Mouse (Mus musculus): ENCODE measurements at regions not wholly inside any gene's neighbourhood (a gene's known extent, or its start where the extent isn't known, plus 50 kb on each side); places are given as distances from the start of the nearest gene placed in this dataset.

DNA sequence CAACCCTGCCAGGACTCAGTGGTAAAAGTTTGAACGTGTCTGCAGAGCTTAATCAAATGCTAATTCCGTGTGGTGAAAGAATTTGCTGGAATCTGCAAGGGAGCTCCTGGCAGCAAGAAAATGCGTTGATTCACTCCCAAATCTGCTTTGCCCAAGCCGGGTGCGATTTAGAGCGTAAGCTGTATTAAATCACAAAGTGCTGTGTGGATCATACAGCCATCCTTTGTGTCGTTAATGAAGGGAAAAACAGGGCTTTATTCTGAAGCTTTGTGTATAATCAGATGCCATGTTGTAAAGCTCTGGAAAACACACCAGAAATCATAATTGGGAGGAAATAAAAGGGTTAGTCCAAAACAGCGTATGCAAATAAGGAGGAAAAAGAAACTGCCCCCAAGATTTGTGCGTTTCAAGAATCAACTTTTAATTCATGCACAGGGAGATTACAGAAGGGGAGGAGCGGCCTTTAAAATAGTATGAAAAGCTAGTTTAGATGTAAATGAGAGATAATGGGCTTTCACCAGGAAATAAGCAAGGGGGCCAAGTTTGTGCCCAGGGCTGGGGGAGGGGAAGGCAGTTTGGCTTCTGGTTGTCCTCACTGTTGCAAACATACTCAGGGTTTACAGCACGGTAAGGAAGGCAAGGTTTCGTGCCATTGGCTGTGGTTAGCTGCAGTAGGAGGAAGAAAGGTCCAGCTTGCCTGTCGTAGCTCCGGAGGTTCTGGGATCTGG is 303.7 kb downstream of the H2al1j start:
- H3K4me1 ChIP-seq (replicated peaks; ENCODE audit: control insufficient read depth, insufficient read depth, low read length), result no peaks in the 10 kb centered on the region
- no peaks in the 10 kb centered on the region for H3K27me3 ChIP-seq (ENCODE audit: control insufficient read depth, insufficient read depth, low read length)
- H3K9ac ChIP-seq (ENCODE audit: low read depth, low read length), result no peak overlapping the region
- H3K9me3 ChIP-seq (ENCODE audit: control insufficient read depth, low read length), result no peaks in the 10 kb centered on the region
- no peak for ATAC-seq (ENCODE audit: low FRiP score)
- no peak overlapping the region for H3K4me3 ChIP-seq (ENCODE audit: low read depth, low read length)
- WGBS, result 19% methylated on average over 14 of the region's 14 CpGs
- peak; percentile 37 for DNase-seq (ENCODE audit: low spot score)
- H3K27ac ChIP-seq (ENCODE audit: low read depth, low read length), result no peak overlapping the region
- no peaks in the 10 kb centered on the region for H3K36me3 ChIP-seq (ENCODE audit: control insufficient read depth, insufficient read depth, low read length)
- H3K4me2 ChIP-seq (replicated peaks; ENCODE audit: low read depth, low read length), result peak overlapping the region; percentile 35

DNA sequence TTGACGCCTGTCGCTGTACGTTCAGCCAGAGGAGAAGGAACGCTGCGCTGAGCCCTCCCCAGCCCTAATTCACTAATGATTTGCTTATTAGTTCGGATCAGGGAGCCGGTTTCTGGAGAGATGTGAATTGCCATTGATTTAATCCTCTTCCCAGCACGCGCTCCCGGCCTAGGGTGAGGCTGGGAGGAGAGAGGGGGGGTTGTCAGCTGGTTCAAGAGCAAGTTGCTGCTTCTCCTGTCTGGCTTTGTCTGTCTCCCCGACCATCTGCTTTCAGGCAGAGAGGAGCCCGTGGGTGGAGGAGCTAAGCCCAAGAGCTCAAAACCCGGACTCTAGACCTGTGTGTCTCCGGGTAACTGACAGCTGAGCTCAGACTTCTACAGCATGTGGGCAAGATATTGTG is 304.4 kb downstream of the H2al1j start:
- H3K4me2 ChIP-seq (replicated peaks; ENCODE audit: low read depth, low read length), result peak overlapping the region; percentile 35
- no peak overlapping the region for H3K9ac ChIP-seq (ENCODE audit: low read depth, low read length)
- peak; percentile 34 for DNase-seq (ENCODE audit: low spot score)
- H3K36me3 ChIP-seq (ENCODE audit: control insufficient read depth, insufficient read depth, low read length), result no peaks in the 10 kb centered on the region
- no peak overlapping the region for H3K4me3 ChIP-seq (ENCODE audit: low read depth, low read length)
- no peaks in the 10 kb centered on the region for H3K4me1 ChIP-seq (replicated peaks; ENCODE audit: control insufficient read depth, insufficient read depth, low read length)
- no peaks in the 10 kb centered on the region for H3K9me3 ChIP-seq (ENCODE audit: control insufficient read depth, low read length)
- H3K27ac ChIP-seq (ENCODE audit: low read depth, low read length), result no peak overlapping the region
- no peak for ATAC-seq (ENCODE audit: low FRiP score)
- 9% methylated on average over 14 of the region's 14 CpGs for WGBS
- no peaks in the 10 kb centered on the region for H3K27me3 ChIP-seq (ENCODE audit: control insufficient read depth, insufficient read depth, low read length)

DNA sequence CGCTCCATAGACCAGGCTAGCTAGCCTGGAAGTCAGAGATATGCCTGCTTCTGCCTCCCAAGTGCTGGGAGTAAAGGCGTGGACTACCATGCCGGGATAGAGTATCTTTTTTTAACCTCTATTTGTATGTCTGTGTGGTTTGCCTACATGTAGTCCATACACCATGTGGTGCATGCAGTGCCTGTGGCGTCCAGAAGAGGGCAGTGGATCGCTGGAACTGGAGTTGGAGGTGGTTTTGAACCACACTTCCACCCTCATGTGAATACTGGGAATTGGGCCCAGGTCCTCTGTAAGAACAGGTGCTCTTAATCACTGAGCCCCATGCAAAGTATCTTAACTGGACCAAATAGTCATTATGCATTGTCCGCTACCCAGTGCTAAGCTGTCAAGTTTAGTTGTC is 306.2 kb downstream of the H2al1j start:
- H3K9ac ChIP-seq (ENCODE audit: low read depth, low read length), result no peak overlapping the region
- H3K36me3 ChIP-seq (ENCODE audit: control insufficient read depth, insufficient read depth, low read length), result no peaks in the 10 kb centered on the region
- ATAC-seq (ENCODE audit: low FRiP score) (no peak), DNase-seq (ENCODE audit: low spot score) (peak; percentile 36)
- no peaks in the 10 kb centered on the region for H3K4me1 ChIP-seq (replicated peaks; ENCODE audit: control insufficient read depth, insufficient read depth, low read length)
- no peak overlapping the region for H3K4me3 ChIP-seq (ENCODE audit: low read depth, low read length)
- H3K4me2 ChIP-seq (replicated peaks; ENCODE audit: low read depth, low read length), result no peak overlapping the region
- H3K27me3 ChIP-seq (ENCODE audit: control insufficient read depth, insufficient read depth, low read length), result no peaks in the 10 kb centered on the region
- WGBS, result 66% methylated on average over 6 of the region's 6 CpGs
- H3K27ac ChIP-seq (ENCODE audit: low read depth, low read length), result no peak overlapping the region
- H3K9me3 ChIP-seq (ENCODE audit: control insufficient read depth, low read length), result no peaks in the 10 kb centered on the region

DNA sequence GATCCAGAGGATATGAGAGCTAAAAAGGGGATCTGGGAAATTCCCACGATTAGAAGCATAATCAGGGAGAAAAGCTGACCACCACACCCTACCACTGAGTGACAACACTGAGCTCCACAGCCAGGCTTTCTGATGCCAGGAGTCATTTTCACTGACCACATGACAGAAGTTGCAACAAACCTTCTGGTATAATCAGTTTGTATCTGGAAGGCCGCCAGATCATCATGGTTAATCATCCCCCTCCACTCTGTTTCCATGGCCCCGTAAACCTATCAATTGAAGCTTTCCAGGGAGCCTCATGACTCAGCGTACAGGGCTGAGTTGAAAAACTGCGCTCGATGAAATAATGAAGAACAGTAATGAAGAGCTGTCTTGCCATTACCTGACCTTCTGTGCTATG is 316.9 kb downstream of the H2al1j start:
- no peaks in the 10 kb centered on the region for H3K36me3 ChIP-seq (ENCODE audit: control insufficient read depth, insufficient read depth, low read length)
- no peak for DNase-seq (ENCODE audit: low spot score)
- no peak for ATAC-seq (ENCODE audit: low FRiP score)
- WGBS, result 87% methylated on average over 6 of the region's 6 CpGs
- no peaks in the 10 kb centered on the region for H3K27me3 ChIP-seq (ENCODE audit: control insufficient read depth, insufficient read depth, low read length)
- H3K4me3 ChIP-seq (ENCODE audit: low read depth, low read length), result no peak overlapping the region
- no peak overlapping the region for H3K9ac ChIP-seq (ENCODE audit: low read depth, low read length)
- no peak overlapping the region for H3K4me2 ChIP-seq (replicated peaks; ENCODE audit: low read depth, low read length)
- H3K9me3 ChIP-seq (ENCODE audit: control insufficient read depth, low read length), result no peaks in the 10 kb centered on the region
- H3K27ac ChIP-seq (ENCODE audit: low read depth, low read length), result no peak overlapping the region
- H3K4me1 ChIP-seq (replicated peaks; ENCODE audit: control insufficient read depth, insufficient read depth, low read length), result no peaks in the 10 kb centered on the region

DNA sequence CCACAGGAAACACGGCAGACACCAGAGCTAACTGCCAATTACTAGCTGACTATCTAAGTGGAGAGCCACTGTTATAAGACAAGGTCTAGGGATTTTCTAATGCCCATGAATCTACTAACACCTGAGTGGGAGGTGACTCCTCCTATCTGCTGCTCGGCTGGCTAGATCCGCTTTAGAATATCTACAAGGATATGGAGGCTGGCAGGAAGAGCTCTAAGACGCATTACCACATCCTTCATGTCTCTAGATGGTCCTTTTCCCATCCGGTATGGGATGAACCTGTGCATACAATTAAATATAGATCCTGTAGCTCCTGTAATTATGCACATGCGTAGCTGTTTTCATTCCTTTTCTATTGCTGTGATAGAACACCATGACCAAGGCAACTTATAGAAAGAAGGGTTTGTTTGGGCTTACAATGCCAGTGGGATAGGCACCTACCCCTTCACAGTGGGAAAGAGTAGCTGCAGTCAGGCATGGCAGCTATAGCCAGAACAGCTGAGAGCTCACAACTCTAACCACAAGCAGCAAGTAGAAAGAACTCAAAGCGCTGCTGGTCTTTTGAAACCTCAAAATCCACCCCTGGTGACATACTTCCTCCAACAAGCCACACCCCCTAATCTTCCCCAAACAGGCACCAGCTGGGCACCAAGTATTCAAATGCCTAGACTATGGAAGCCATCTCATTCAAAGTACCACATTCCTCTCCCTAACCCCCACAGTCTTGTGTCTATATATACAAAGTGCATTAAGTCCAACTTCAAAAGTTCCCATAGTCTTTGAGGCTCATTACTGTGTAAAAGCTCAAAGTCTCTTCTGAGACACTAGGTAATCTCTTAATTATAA is 319.3 kb downstream of the H2al1j start:
- H3K4me3 ChIP-seq (ENCODE audit: low read depth, low read length), result no peak overlapping the region
- H3K27me3 ChIP-seq (ENCODE audit: control insufficient read depth, insufficient read depth, low read length), result no peaks in the 10 kb centered on the region
- H3K9me3 ChIP-seq (ENCODE audit: control insufficient read depth, low read length), result no peaks in the 10 kb centered on the region
- H3K4me1 ChIP-seq (replicated peaks; ENCODE audit: control insufficient read depth, insufficient read depth, low read length), result no peaks in the 10 kb centered on the region
- H3K36me3 ChIP-seq (ENCODE audit: control insufficient read depth, insufficient read depth, low read length), result no peaks in the 10 kb centered on the region
- no peak overlapping the region for H3K4me2 ChIP-seq (replicated peaks; ENCODE audit: low read depth, low read length)
- 88% methylated on average over 7 of the region's 7 CpGs for WGBS
- ATAC-seq (ENCODE audit: low FRiP score) (no peak), DNase-seq (ENCODE audit: low spot score) (no peak)
- no peak overlapping the region for H3K27ac ChIP-seq (ENCODE audit: low read depth, low read length)
- no peak overlapping the region for H3K9ac ChIP-seq (ENCODE audit: low read depth, low read length)

DNA sequence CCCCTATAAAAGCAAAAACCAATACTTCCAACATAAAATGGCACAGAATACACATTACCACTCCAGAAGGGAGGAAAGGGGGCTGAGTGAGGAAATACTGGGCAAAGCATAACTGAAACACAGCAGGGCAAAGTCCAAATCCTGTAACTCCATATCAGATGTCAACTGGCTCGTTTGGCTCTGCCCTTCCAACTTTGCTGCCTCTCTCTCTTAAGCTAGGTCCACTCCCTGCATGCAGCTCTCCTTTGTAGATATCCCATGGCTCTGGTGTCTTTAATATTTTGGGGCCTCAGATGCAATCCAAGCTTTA is 319.9 kb downstream of the H2al1j start:
- H3K9ac ChIP-seq (ENCODE audit: low read depth, low read length), result no peak overlapping the region
- no peak for ATAC-seq (ENCODE audit: low FRiP score)

DNA sequence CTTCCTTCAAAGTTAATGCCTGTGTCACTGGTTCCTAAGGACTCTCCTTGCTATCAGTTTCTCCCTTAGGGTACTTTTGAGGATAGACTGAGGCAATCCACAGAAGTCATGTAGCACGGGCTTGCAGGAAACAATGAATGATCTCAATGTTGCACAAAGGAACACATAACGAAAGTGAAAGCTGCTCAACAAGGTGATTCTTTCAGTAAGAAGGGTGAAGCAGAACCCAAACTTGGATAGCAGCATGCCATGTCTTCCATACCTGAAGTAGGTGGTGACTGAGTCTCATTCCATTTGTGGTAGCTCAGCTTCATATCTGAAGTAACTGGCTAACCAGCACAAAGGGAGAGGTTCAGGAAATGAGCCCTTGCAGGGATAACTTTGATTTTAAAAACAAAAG is 325.7 kb downstream of the H2al1j start:
- Histone ChIP-seq H3K9ac (ENCODE audit: low read depth, low read length) (no peak overlapping the region), H3K27me3 (ENCODE audit: control insufficient read depth, insufficient read depth, low read length) (no peaks in the 10 kb centered on the region; the same call in 1 of the 2 replicates), H3K4me2 (replicated peaks; ENCODE audit: low read depth, low read length) (no peak overlapping the region), H3K27ac (ENCODE audit: low read depth, low read length) (no peak overlapping the region), H3K4me1 (replicated peaks; ENCODE audit: control insufficient read depth, insufficient read depth, low read length) (no peaks in the 10 kb centered on the region), H3K4me3 (ENCODE audit: low read depth, low read length) (no peak overlapping the region), H3K36me3 (ENCODE audit: control insufficient read depth, insufficient read depth, low read length) (no peaks in the 10 kb centered on the region), H3K9me3 (ENCODE audit: control insufficient read depth, low read length) (no peaks in the 10 kb centered on the region)
- DNase-seq (ENCODE audit: low spot score), result no peak
- no peak for ATAC-seq (ENCODE audit: low FRiP score)
- WGBS, result 91% methylated on average over 2 of the region's 2 CpGs

More for the DNA sequence above, 319.9 kb downstream of the H2al1j start:
- H3K36me3 ChIP-seq (ENCODE audit: control insufficient read depth, insufficient read depth, low read length), result no peaks in the 10 kb centered on the region
- H3K27ac ChIP-seq (ENCODE audit: low read depth, low read length), result no peak overlapping the region
- DNase-seq (ENCODE audit: low spot score), result no peak
- no peaks in the 10 kb centered on the region for H3K27me3 ChIP-seq (ENCODE audit: control insufficient read depth, insufficient read depth, low read length)
- H3K9me3 ChIP-seq (ENCODE audit: control insufficient read depth, low read length), result no peaks in the 10 kb centered on the region
- 72% methylated on average over 1 of the region's 1 CpGs for WGBS
- no peak overlapping the region for H3K4me3 ChIP-seq (ENCODE audit: low read depth, low read length)
- H3K4me1 ChIP-seq (replicated peaks; ENCODE audit: control insufficient read depth, insufficient read depth, low read length), result no peaks in the 10 kb centered on the region
- no peak overlapping the region for H3K4me2 ChIP-seq (replicated peaks; ENCODE audit: low read depth, low read length)

DNA sequence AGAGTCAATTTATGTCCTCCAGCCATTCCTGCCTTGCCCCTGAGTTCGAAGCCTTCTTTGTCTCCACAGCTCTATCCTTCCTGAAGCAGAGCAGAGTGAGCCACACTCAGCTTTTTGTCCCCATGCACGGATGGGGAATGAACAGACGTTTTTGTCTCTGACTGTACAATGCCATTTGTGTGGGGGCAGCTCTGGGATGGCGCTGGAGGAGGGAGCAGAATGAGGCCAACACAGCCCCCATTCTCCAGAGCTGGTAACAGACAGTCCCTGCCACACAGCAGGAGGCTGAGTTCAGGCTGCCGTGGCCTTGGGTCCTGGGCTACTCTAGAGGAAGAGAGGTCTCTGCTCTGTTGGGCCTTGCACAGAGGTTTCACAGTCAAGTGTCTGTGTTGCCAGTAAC is 327.4 kb downstream of the H2al1j start:
- H3K9ac ChIP-seq (ENCODE audit: low read depth, low read length), result no peak overlapping the region
- H3K4me3 ChIP-seq (ENCODE audit: low read depth, low read length), result no peak overlapping the region
- no peaks in the 10 kb centered on the region for H3K4me1 ChIP-seq (replicated peaks; ENCODE audit: control insufficient read depth, insufficient read depth, low read length)
- H3K4me2 ChIP-seq (replicated peaks; ENCODE audit: low read depth, low read length), result no peak overlapping the region
- H3K27me3 ChIP-seq (ENCODE audit: control insufficient read depth, insufficient read depth, low read length), result no peaks in the 10 kb centered on the region; the same call in none of the 2 replicates
- WGBS, result 49% methylated on average over 5 of the region's 5 CpGs
- ATAC-seq (ENCODE audit: low FRiP score) (no peak), DNase-seq (ENCODE audit: low spot score) (no peak)
- H3K27ac ChIP-seq (ENCODE audit: low read depth, low read length), result no peak overlapping the region
- no peaks in the 10 kb centered on the region for H3K9me3 ChIP-seq (ENCODE audit: control insufficient read depth, low read length)
- H3K36me3 ChIP-seq (ENCODE audit: control insufficient read depth, insufficient read depth, low read length), result no peaks in the 10 kb centered on the region

DNA sequence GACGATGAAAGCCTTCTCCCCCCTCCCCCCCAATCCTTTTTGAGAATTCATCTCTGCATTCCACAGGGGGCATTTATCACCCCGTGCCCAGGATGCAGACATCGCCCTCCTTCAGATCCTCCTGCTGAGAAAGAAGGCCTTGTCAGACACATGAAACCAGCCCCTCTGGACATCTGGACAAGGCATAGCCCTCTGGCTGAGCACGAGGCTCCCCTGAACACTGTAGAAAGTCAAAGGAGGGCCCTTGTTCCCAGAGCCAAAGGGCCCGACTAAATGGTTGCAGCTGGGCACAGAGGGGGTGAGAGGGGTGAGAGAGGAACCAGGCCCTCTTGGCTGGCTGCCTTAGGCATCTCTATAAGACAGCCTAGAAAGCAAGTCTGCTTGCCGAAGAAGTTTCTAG is 327.8 kb downstream of the H2al1j start:
- ATAC-seq (ENCODE audit: low FRiP score) (no peak), DNase-seq (ENCODE audit: low spot score) (no peak)
- Histone ChIP-seq H3K27ac (ENCODE audit: low read depth, low read length) (no peak overlapping the region), H3K27me3 (ENCODE audit: control insufficient read depth, insufficient read depth, low read length) (peaks cover 3% of the 10 kb centered on the region), H3K4me1 (replicated peaks; ENCODE audit: control insufficient read depth, insufficient read depth, low read length) (no peaks in the 10 kb centered on the region), H3K4me3 (ENCODE audit: low read depth, low read length) (no peak overlapping the region), H3K36me3 (ENCODE audit: control insufficient read depth, insufficient read depth, low read length) (no peaks in the 10 kb centered on the region), H3K9ac (ENCODE audit: low read depth, low read length) (no peak overlapping the region), H3K4me2 (replicated peaks; ENCODE audit: low read depth, low read length) (no peak overlapping the region), H3K9me3 (ENCODE audit: control insufficient read depth, low read length) (no peaks in the 10 kb centered on the region)
- WGBS, result 43% methylated on average over 6 of the region's 6 CpGs
